In the genomic region with DNA sequence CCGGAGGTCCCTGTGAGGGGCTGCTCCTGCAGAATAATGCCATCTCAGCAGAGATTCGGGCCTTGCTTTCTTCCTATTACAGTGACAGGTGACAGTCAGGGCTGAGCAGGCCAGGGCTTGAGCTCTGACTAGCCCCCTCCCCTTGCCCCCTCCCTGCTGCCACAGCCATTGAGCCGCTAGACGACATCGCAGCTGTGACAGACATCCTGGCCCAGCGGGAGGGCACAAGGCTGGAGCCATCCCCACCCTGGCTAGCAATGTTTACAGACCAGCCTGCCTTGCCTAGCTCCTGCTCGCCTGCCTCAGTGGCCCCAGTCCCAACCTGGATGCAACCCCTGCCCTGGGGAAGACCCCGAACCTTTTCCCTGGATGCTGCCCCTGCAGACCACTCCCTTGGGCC, we compare ENCODE assay signal across 25 mouse cellular contexts. TPM values are rescaled to one million over a fixed set of nuclear protein-coding genes. Genes with fewer than 3 reads are reported as not detected.
DNase-seq lines count a peak whose midpoint lies in the region; ATAC-seq lines count a peak whose summit lies in the region.
"Had no signal": no experiment of that assay in that cellular context is flagged by ENCODE, and none has a peak within 500 bp of the region (broad histone marks: within the 10 kb centered on the region; RNA-seq: fewer than 3 reads in every experiment).

No protein-coding gene starts in this region.

- H3K4me2 ChIP-seq in embryonic facial prominence, embryonic 13.5 days = no peak overlapping the region
- H3K4me2 ChIP-seq in midbrain, embryonic 14.5 days (ENCODE audit: low read length) = peak overlapping the region; percentile 6; the same call in 1 of the 2 replicates
- no peak overlapping the region for H3K4me2 ChIP-seq in kidney, embryonic 15.5 days
- H3K4me2 ChIP-seq: embryonic facial prominence, embryonic 15.5 days; limb, embryonic 12.5 days; liver, embryonic 15.5 days; stomach, embryonic 15.5 days had no signal

- no peaks in the 10 kb centered on the region for H3K9me3 ChIP-seq in embryonic facial prominence, embryonic 13.5 days
- H3K9me3 ChIP-seq in midbrain, embryonic 14.5 days (ENCODE audit: control insufficient read depth, low read length) = no peaks in the 10 kb centered on the region
- H3K9me3 ChIP-seq in kidney, embryonic 15.5 days (replicated peaks) = no peaks in the 10 kb centered on the region
- H3K9me3 ChIP-seq: embryonic facial prominence, embryonic 15.5 days; limb, embryonic 12.5 days; liver, embryonic 15.5 days; megakaryocyte, embryonic 14.5 days; stomach, embryonic 15.5 days had no signal

- WGBS in embryonic facial prominence, embryonic 13.5 days = 43% methylated on average over 8 of the region's 8 CpGs
- WGBS in midbrain, embryonic 14.5 days = 20% methylated on average over 8 of the region's 8 CpGs
- WGBS in kidney, embryonic 15.5 days = 43% methylated on average over 8 of the region's 8 CpGs

- 0 out of 2 replicates have a peak overlapping the region, but pooled peaks have one; percentile 16 for H3K9ac ChIP-seq in embryonic facial prominence, embryonic 13.5 days
- no peak overlapping the region for H3K9ac ChIP-seq in midbrain, embryonic 14.5 days (replicated peaks; ENCODE audit: low read length)
- no peak overlapping the region for H3K9ac ChIP-seq in kidney, embryonic 15.5 days
- H3K9ac ChIP-seq: embryonic facial prominence, embryonic 15.5 days; limb, embryonic 12.5 days; liver, embryonic 15.5 days; stomach, embryonic 15.5 days had no signal

- H3K27ac ChIP-seq in embryonic facial prominence, embryonic 13.5 days = no peak overlapping the region
- no peak overlapping the region for H3K27ac ChIP-seq in midbrain, embryonic 14.5 days (replicated peaks; ENCODE audit: low read depth, low read length)
- no peak overlapping the region for H3K27ac ChIP-seq in kidney, embryonic 15.5 days
- H3K27ac ChIP-seq: embryonic facial prominence, embryonic 15.5 days; layer of hippocampus, adult 2 months; liver, embryonic 15.5 days; stomach, embryonic 15.5 days had no signal

- H3K4me3 ChIP-seq in embryonic facial prominence, embryonic 13.5 days = no peak overlapping the region
- H3K4me3 ChIP-seq in midbrain, embryonic 14.5 days (replicated peaks; ENCODE audit: low read depth, low read length) = no peak overlapping the region
- H3K4me3 ChIP-seq in kidney, embryonic 15.5 days (replicated peaks) = no peak overlapping the region
- H3K4me3 ChIP-seq: embryonic facial prominence, embryonic 15.5 days; layer of hippocampus, adult 2 months; limb, embryonic 12.5 days; liver, embryonic 15.5 days; megakaryocyte, embryonic 14.5 days; stomach, embryonic 15.5 days had no signal

- H3K4me1 ChIP-seq in embryonic facial prominence, embryonic 13.5 days = peaks cover 19% of the 10 kb centered on the region
- peaks cover 14% of the 10 kb centered on the region for H3K4me1 ChIP-seq in midbrain, embryonic 14.5 days (ENCODE audit: control insufficient read depth, insufficient read depth, low read length)
- H3K4me1 ChIP-seq in kidney, embryonic 15.5 days = peaks cover 21% of the 10 kb centered on the region

- intact Hi-C loops in left cerebral cortex, postnatal 4 days (cut with DNase I) = no loop called here
- intact Hi-C loops in left cerebral cortex, postnatal 10 days (cut with DNase I) = no loop called here

- H3K36me3 ChIP-seq in embryonic facial prominence, embryonic 13.5 days = peaks cover 69% of the 10 kb centered on the region
- peaks cover 18% of the 10 kb centered on the region for H3K36me3 ChIP-seq in midbrain, embryonic 14.5 days (ENCODE audit: control insufficient read depth, insufficient read depth, low read length)
- peaks cover 64% of the 10 kb centered on the region for H3K36me3 ChIP-seq in kidney, embryonic 15.5 days

- peak; percentile 90 for DNase-seq in heart, adult 11 months
- no peak for DNase-seq in heart, adult 8-10 months (ENCODE audit: low spot score)
- peak; percentile 56 for DNase-seq in left cerebral cortex, postnatal 4 days
- DNase-seq in left cerebral cortex, postnatal 10 days (ENCODE audit: extremely low spot score in 1 of 2, low spot score in 2 of 2) = no peak
- DNase-seq in midbrain, embryonic 14.5 days = no peak
- DNase-seq: adrenal gland, postnatal 14 days; B cell, adult 2 months; cerebellum, adult 11-12 months; heart, adult 18-20 months; kidney, postnatal 10 days; lung, postnatal 10 days; right cerebral cortex, postnatal 14 days; thymus, adult 2 months had no signal

- ATAC-seq in embryonic facial prominence, embryonic 13.5 days (ENCODE audit: insufficient number of reproducible peaks, insufficient read depth, low FRiP score, low TSS enrichment, low read depth) = no peak
- no peak for ATAC-seq in midbrain, embryonic 14.5 days (ENCODE audit: low FRiP score, low TSS enrichment)
- ATAC-seq in kidney, embryonic 15.5 days (replicated peaks; ENCODE audit: low FRiP score) = no peak
- ATAC-seq: activated CD4-positive, CD25-positive, alpha-beta regulatory T cell, adult 4 months; forebrain, embryonic 16.5 days; intestine, postnatal 0 days had no signal

- H3K27me3 ChIP-seq in embryonic facial prominence, embryonic 13.5 days = no peaks in the 10 kb centered on the region
- H3K27me3 ChIP-seq in midbrain, embryonic 14.5 days (ENCODE audit: control insufficient read depth, insufficient read depth, low read length) = no peaks in the 10 kb centered on the region
- no peaks in the 10 kb centered on the region for H3K27me3 ChIP-seq in kidney, embryonic 15.5 days
- H3K27me3 ChIP-seq: embryonic facial prominence, embryonic 15.5 days; limb, embryonic 12.5 days; stomach, embryonic 15.5 days had no signal

RNA-seq across cellular contexts. Expression of a gene that starts 4.5 kb away (rescaled TPM):
- 1 to 10 TPM; 2.1 to 2.6 (median 2.4) TPM for total RNA-seq in heart, adult 8-10 months (2022)
- 10 to 100 TPM; 20.1 to 24.3 TPM for total RNA-seq in left cerebral cortex, postnatal 4 days (2021)
- total RNA-seq in left cerebral cortex, postnatal 10 days (2021) = 10 to 100 TPM; 28.0 to 29.4 TPM
- 7.1 and 7.9 TPM in 2 replicates for polyA plus RNA-seq in embryonic facial prominence, embryonic 13.5 days (2015; fragmentation: Nextera tagmentation; extraction: Ambion mirVana)
- 19.4 and 30.3 TPM in 2 replicates for polyA plus RNA-seq in midbrain, embryonic 14.5 days (2014; fragmentation: Nextera tagmentation; extraction: Ambion mirVana)
- polyA plus RNA-seq in kidney, embryonic 15.5 days (2015; fragmentation: Nextera tagmentation; extraction: Ambion mirVana) = 6.6 and 8.3 TPM in 2 replicates
- total RNA-seq: common myeloid progenitor, adult 5-6 weeks had no signal

RNA-seq across cellular contexts. Expression of a gene that starts 4.5 kb away (rescaled TPM):
- total RNA-seq in heart, adult 8-10 months (2022) = under 1 TPM; 0.16 to 0.41 (median 0.18) TPM
- 10 to 100 TPM; 13.3 to 16.9 TPM for total RNA-seq in left cerebral cortex, postnatal 4 days (2021)
- 10 to 100 TPM; 28.5 to 29.0 TPM for total RNA-seq in left cerebral cortex, postnatal 10 days (2021)
- polyA plus RNA-seq in embryonic facial prominence, embryonic 13.5 days (2015; fragmentation: Nextera tagmentation; extraction: Ambion mirVana) = 2.0 and 2.8 TPM in 2 replicates
- polyA plus RNA-seq in midbrain, embryonic 14.5 days (2014; fragmentation: Nextera tagmentation; extraction: Ambion mirVana) = 5.9 and 7.1 TPM in 2 replicates
- 1.6 and 2.4 TPM in 2 replicates for polyA plus RNA-seq in kidney, embryonic 15.5 days (2015; fragmentation: Nextera tagmentation; extraction: Ambion mirVana)
- total RNA-seq: common myeloid progenitor, adult 5-6 weeks had no signal
- polyA plus RNA-seq: activated CD4-positive, CD25-positive, alpha-beta regulatory T cell, adult 4 months had no signal

RNA-seq across cellular contexts. Expression of a gene that starts 14.0 kb away (rescaled TPM):
- total RNA-seq in heart, adult 8-10 months (2022) = 100 to 1,000 TPM; 120 to 137 (median 134) TPM
- 100 to 1,000 TPM; 319 to 327 TPM for total RNA-seq in left cerebral cortex, postnatal 4 days (2021)
- 100 to 1,000 TPM; 351 to 353 TPM for total RNA-seq in left cerebral cortex, postnatal 10 days (2021)
- polyA plus RNA-seq in embryonic facial prominence, embryonic 13.5 days (2015; fragmentation: Nextera tagmentation; extraction: Ambion mirVana) = 87.7 and 90.0 TPM in 2 replicates
- polyA plus RNA-seq in midbrain, embryonic 14.5 days (2014; fragmentation: Nextera tagmentation; extraction: Ambion mirVana) = 134 and 135 TPM in 2 replicates
- polyA plus RNA-seq in kidney, embryonic 15.5 days (2015; fragmentation: Nextera tagmentation; extraction: Ambion mirVana) = 89.2 and 93.9 TPM in 2 replicates

RNA-seq across cellular contexts. Expression of a gene that starts 16.5 kb away (rescaled TPM):
- total RNA-seq in heart, adult 8-10 months (2022) = 1 to 10 TPM; 4.8 to 5.4 (median 5.3) TPM
- 10 to 100 TPM; 12.3 to 15.2 TPM for total RNA-seq in left cerebral cortex, postnatal 4 days (2021)
- 10 to 100 TPM; 30.3 to 34.4 TPM for total RNA-seq in left cerebral cortex, postnatal 10 days (2021)
- 46.7 and 51.8 TPM in 2 replicates for polyA plus RNA-seq in embryonic facial prominence, embryonic 13.5 days (2015; fragmentation: Nextera tagmentation; extraction: Ambion mirVana)
- 5.0 and 8.8 TPM in 2 replicates for polyA plus RNA-seq in midbrain, embryonic 14.5 days (2014; fragmentation: Nextera tagmentation; extraction: Ambion mirVana)
- polyA plus RNA-seq in kidney, embryonic 15.5 days (2015; fragmentation: Nextera tagmentation; extraction: Ambion mirVana) = 31.5 and 33.7 TPM in 2 replicates
- polyA plus RNA-seq: activated CD4-positive, CD25-positive, alpha-beta regulatory T cell, adult 4 months had no signal

RNA-seq across cellular contexts. Expression of a gene that starts 26.5 kb away (rescaled TPM):
- total RNA-seq in heart, adult 8-10 months (2022) = 10 to 100 TPM; 11.3 to 19.5 (median 15.3) TPM
- 10 to 100 TPM; 24.9 to 26.4 TPM for total RNA-seq in left cerebral cortex, postnatal 4 days (2021)
- total RNA-seq in left cerebral cortex, postnatal 10 days (2021) = 10 to 100 TPM; 19.9 to 23.2 TPM
- 13.2 and 13.9 TPM in 2 replicates for polyA plus RNA-seq in embryonic facial prominence, embryonic 13.5 days (2015; fragmentation: Nextera tagmentation; extraction: Ambion mirVana)
- polyA plus RNA-seq in midbrain, embryonic 14.5 days (2014; fragmentation: Nextera tagmentation; extraction: Ambion mirVana) = 13.1 and 14.2 TPM in 2 replicates
- polyA plus RNA-seq in kidney, embryonic 15.5 days (2015; fragmentation: Nextera tagmentation; extraction: Ambion mirVana) = 15.9 and 17.1 TPM in 2 replicates

Comparison
In these comparisons a context has a peak if more than half of its experiments do, and no peak if none do; other contexts are left out.
1. DNase-seq: peak in heart, adult 11 months (single experiment) and left cerebral cortex, postnatal 4 days (single experiment); none in heart, adult 8-10 months (single experiment), left cerebral cortex, postnatal 10 days (0 of 2) and midbrain, embryonic 14.5 days (single experiment).
2. RNA of a gene that starts 4.5 kb away (total RNA-seq): 28.0 to 29.4 TPM in left cerebral cortex, postnatal 10 days and 20.1 to 24.3 TPM in left cerebral cortex, postnatal 4 days; 2.1 to 2.6 TPM in heart, adult 8-10 months; every median in the first group is over 4 times any median in the second.
3. RNA of a gene that starts 4.5 kb away (total RNA-seq): 28.5 to 29.0 TPM in left cerebral cortex, postnatal 10 days and 13.3 to 16.9 TPM in left cerebral cortex, postnatal 4 days; 0.16 to 0.41 TPM in heart, adult 8-10 months; every median in the first group is over 10 times any median in the second.